Mouse (Mus musculus) stomach, postnatal 0 days (tissue): ENCODE measurements around the gene Hip1r.

ENCODE experiments used
- CTCF ChIP-seq: IDR thresholded peaks from 2 replicates; pipeline ENCODE4 v1.5.1; 2016; ENCODE audit warnings: antibody characterized with exemption, low read depth, mild to moderate bottlenecking, moderate library complexity
- EP300 ChIP-seq: optimal IDR thresholded peaks from 2 replicates; pipeline ENCODE3; 2016; ENCODE audit warnings: antibody characterized with exemption

- TF ChIP-seq CTCF (no peak), EP300 (no peak)
Observed at GRCm38 (mm10) chr5:124030386-124031067, 57.1 kb downstream of the Hip1r start.
